Mouse (Mus musculus): ENCODE measurements around the gene Gm14139.
"Not testable (repeated sequence)": the region's sequence is repeated elsewhere in the genome, so short reads cannot be mapped to it uniquely, and the experiment has no call there.

Gm14139 gene

DNA sequence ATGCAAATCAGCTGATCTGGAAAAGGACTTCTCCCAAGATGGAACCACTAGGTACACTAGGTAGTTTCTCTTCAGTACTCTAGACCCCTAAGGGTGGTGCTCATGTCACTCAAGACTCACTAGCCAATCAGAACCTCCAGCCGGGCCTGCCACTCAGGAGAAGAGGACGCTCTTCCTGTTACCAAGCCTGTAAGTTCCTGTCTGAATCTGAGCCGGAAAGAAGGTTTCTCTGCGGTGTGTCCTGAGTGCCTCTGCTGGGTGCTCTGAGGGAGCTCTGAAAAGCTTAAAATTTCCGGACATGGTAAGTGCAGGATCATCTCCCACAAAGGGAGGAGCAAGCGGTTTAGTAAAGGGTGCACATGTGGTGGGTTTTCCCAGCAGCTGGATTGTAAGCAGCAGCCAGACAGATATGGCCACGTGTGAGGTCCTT, at the start of gene Gm14139:
Gene Gm14139 (plus strand): TSS at position 186 of the 430 bp plus-strand sequence.
- not testable (repeated sequence) for DNase-seq

GRCm38 (mm10) chr2:150132002-150132401, 49.6 kb upstream of the Gm14139 start:
- not testable (repeated sequence) for DNase-seq

- DNase-seq = no peak
These were observed 48.8 kb upstream of the Gm14139 start for GRCm38 (mm10) chr2:150132773-150133172.

GRCm38 (mm10) chr2:150136435-150136897, 45.1 kb upstream of the Gm14139 start, which contains the start of gene Zfp120:
Gene Zfp120 (minus strand): TSS chr2:150136708.
- peak; percentile 91 for DNase-seq

DNA sequence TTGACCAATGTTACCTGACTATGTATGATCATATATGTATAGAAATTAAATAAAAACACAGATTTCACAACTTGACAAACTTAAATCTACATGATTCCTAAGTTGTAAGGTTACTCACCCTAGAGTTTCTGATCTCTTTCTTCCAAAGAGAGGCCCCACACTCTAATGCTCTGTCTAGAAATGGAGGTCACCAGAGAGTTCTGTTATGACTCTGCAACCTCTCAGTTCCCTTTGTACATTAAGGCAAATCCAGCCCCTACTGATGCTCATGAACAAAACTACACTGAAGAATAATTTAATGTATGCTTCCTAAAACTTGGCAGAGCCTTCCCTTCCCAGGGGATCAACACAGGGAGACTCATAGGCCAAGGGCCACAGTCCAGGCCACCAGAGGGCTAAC, 14.9 kb upstream of the Gm14139 start:
- no peak for DNase-seq

- no peak for DNase-seq
These were observed 7.7 kb upstream of the Gm14139 start for GRCm38 (mm10) chr2:150173833-150174232.

DNA sequence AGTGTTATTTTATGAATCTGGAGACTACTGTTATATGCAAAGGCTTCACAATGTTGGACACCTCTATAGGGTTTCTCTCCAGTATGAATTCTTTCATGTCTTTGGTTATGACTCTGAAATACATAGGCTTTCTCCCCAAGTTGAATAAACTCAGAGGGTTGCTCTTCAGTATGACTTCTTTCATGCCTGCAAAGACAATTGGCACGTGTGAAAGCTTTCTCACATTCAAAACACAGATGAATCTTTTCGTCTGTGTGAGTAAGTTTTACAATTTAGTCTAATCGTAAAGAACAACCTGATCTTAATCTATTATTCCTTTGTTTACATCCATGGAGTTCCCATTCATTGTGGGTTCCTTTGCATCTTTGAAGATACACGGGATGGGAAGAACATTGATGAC, 2.0 kb upstream of the Gm14139 start, which contains the start of gene Gm10770:
Gene Gm10770 (minus strand): TSS at position 101 of the 400 bp plus-strand sequence.
- not testable (repeated sequence) for DNase-seq

DNA sequence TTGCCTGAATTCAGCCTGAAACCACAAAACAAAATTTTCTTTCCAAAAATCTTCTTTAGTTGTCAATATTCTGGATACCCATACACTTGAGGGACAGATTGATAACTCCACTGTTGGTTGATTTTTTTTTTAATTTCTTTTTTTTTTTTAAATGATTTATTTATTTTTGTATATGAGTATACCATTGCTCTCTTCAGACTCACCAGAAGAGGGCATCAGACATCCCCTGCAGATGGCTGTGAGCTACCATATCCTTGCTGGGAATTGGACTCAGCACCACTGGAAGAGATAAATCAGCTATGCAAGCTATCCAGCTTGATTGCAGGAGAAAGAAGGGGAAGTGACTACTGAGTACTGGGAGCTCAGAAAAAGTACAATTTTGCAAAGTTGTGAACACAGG, 509 bp upstream of the Gm14139 start:
- not testable (repeated sequence) for DNase-seq

- DNase-seq = peak; percentile 90
These were observed 36.2 kb downstream of the Gm14139 start, which contains the start of gene Zfp937 for GRCm38 (mm10) chr2:150217600-150218362. Gene Zfp937 (plus strand): TSS chr2:150218073.

DNA sequence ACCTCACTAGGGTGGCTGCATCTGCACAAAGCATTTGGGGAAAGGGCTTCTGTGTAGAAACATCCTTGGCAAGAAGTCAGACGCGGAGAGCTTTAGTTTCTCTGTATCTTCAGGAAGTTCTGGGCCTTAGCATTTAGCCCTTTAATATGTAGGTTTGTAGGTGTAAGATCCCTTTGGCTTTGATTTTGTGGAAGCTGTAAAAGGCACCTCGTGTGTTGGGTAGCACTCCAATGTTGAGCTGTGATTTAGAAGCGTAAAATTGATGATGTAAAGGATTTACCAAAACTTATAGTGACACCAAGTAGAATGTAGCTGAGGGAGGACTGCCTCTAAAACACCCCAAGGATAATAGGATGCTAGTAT, 36.8 kb downstream of the Gm14139 start:
- DNase-seq = not testable (repeated sequence)

GRCm38 (mm10) chr2:150223263-150223662, 41.7 kb downstream of the Gm14139 start:
- not testable (repeated sequence) for DNase-seq

Measured in cerebellum, adult 11-12 months (tissue).